ENCODE assay signal across 11 mouse cellular contexts in genomic region chr19:29112662-29113061, GRCm38 (mm10). TPM values are rescaled to one million over a fixed set of nuclear protein-coding genes. Genes with fewer than 3 reads are reported as not detected.
A peak's percentile ranks its signal among the peaks of the same experiment; 100 is the strongest.
DNase-seq lines count a peak whose midpoint lies in the region; ATAC-seq and TF ChIP-seq lines count a peak whose summit lies in the region.
"Had no signal": no experiment of that assay in that cellular context is flagged by ENCODE, and none has a peak within 500 bp of the region (broad histone marks: within the 10 kb centered on the region; RNA-seq: fewer than 3 reads in every experiment).

No protein-coding gene starts in this region.

- H3K9ac ChIP-seq in kidney, embryonic 16.5 days (replicated peaks; ENCODE audit: low read length), result no peak overlapping the region
- H3K9ac ChIP-seq: midbrain, embryonic 13.5 days had no signal

- TF ChIP-seq CTCF in gastrocnemius, adult 2 months (IDR thresholded peaks at IDR 0.05), result peak; percentile 45

- no peaks in the 10 kb centered on the region for H3K27me3 ChIP-seq in kidney, embryonic 16.5 days (ENCODE audit: insufficient read depth, low read length)
- H3K27me3 ChIP-seq in hindbrain, embryonic 10.5 days (ENCODE audit: insufficient read depth, poor library complexity, severe bottlenecking), result no peaks in the 10 kb centered on the region
- H3K27me3 ChIP-seq: midbrain, embryonic 13.5 days had no signal

- 0 out of 2 replicates have a peak, but pooled peaks cover 6% of the 10 kb centered on the region for H3K36me3 ChIP-seq in kidney, embryonic 16.5 days (ENCODE audit: insufficient read depth, low read length)
- H3K36me3 ChIP-seq in hindbrain, embryonic 10.5 days, result peaks cover 32% of the 10 kb centered on the region
- H3K36me3 ChIP-seq: midbrain, embryonic 13.5 days had no signal

- WGBS in kidney, embryonic 16.5 days, result 51% methylated on average over 8 of the region's 8 CpGs
- 87% methylated on average over 8 of the region's 8 CpGs for WGBS in hindbrain, embryonic 10.5 days

- intact Hi-C loops in gastrocnemius, adult 2 months (cut with DNase I), result no loop called here

- H3K9me3 ChIP-seq in kidney, embryonic 16.5 days (ENCODE audit: low read length), result no peaks in the 10 kb centered on the region
- no peaks in the 10 kb centered on the region for H3K9me3 ChIP-seq in hindbrain, embryonic 10.5 days
- H3K9me3 ChIP-seq: midbrain, embryonic 13.5 days had no signal

- DNase-seq in ovary, postnatal 36 days (ENCODE audit: low spot score), result peak; percentile 45
- DNase-seq in ovary, postnatal 14 days (ENCODE audit: low spot score), result no peak
- peak; percentile 89 for DNase-seq in gastrocnemius, adult 2 months
- peak; percentile 61 for DNase-seq in testis, postnatal 14 days (ENCODE audit: low spot score)
- DNase-seq in frontal cortex, postnatal 10 days (ENCODE audit: low spot score in 2 of 2), result no peak
- no peak for DNase-seq in hindbrain, embryonic 10.5 days (ENCODE audit: low spot score)
- no peak for DNase-seq in cerebellum, postnatal 25 days
- DNase-seq: cerebellum, adult 11 months; thymus, adult 18-20 months had no signal

- H3K27ac ChIP-seq in gastrocnemius, adult 2 months, result peak overlapping the region; percentile 82
- no peak overlapping the region for H3K27ac ChIP-seq in kidney, embryonic 16.5 days (ENCODE audit: low read length)
- no peak overlapping the region for H3K27ac ChIP-seq in hindbrain, embryonic 10.5 days
- H3K27ac ChIP-seq: midbrain, embryonic 13.5 days had no signal

- 0 out of 2 replicates have a peak, but pooled peaks have one; percentile 49 for ATAC-seq in kidney, embryonic 16.5 days (ENCODE audit: low FRiP score, low TSS enrichment)
- ATAC-seq: midbrain, embryonic 13.5 days had no signal

- H3K4me2 ChIP-seq in kidney, embryonic 16.5 days (replicated peaks; ENCODE audit: low read depth, low read length), result no peak overlapping the region
- H3K4me2 ChIP-seq: midbrain, embryonic 13.5 days had no signal

- H3K4me1 ChIP-seq in kidney, embryonic 16.5 days (ENCODE audit: insufficient read depth, low read length), result peaks cover 5% of the 10 kb centered on the region; the same call in 1 of the 2 replicates
- 0 out of 2 replicates have a peak, but pooled peaks cover 5% of the 10 kb centered on the region for H3K4me1 ChIP-seq in hindbrain, embryonic 10.5 days (replicated peaks)
- H3K4me1 ChIP-seq: midbrain, embryonic 13.5 days had no signal

- peak overlapping the region; percentile 59 for H3K4me3 ChIP-seq in gastrocnemius, adult 2 months
- H3K4me3 ChIP-seq in kidney, embryonic 16.5 days (ENCODE audit: low read length), result no peak overlapping the region
- no peak overlapping the region for H3K4me3 ChIP-seq in hindbrain, embryonic 10.5 days
- H3K4me3 ChIP-seq: midbrain, embryonic 13.5 days had no signal

RNA-seq across cellular contexts. Expression of gene Rcl1, which starts 11.5 kb away (rescaled TPM):
- 1 to 10 TPM; 6.5 to 7.7 TPM for total RNA-seq in gastrocnemius, adult 2 months (2021)
- polyA plus RNA-seq in kidney, embryonic 16.5 days (2015; fragmentation: Nextera tagmentation; extraction: Ambion mirVana), result 65.4 and 66.0 TPM in 2 replicates
- 57.5 and 70.4 TPM in 2 replicates for polyA plus RNA-seq in hindbrain, embryonic 10.5 days (2016; fragmentation: Nextera tagmentation; extraction: Ambion mirVana)

Comparison
In these comparisons a context has a peak if more than half of its experiments do, and no peak if none do; other contexts are left out.
1. DNase-seq: peak in ovary, postnatal 36 days (single experiment), gastrocnemius, adult 2 months (single experiment) and testis, postnatal 14 days (single experiment); none in ovary, postnatal 14 days (single experiment), frontal cortex, postnatal 10 days (0 of 2), hindbrain, embryonic 10.5 days (single experiment) and cerebellum, postnatal 25 days (0 of 2).